Mouse (Mus musculus) C2C12 (cell line): ENCODE results near the gene Col27a1.

Experiments
- CTCF ChIP-seq: IDR thresholded peaks from one replicate; pipeline ENCODE4 v1.5.1; 2011; ENCODE audit not compliant: control insufficient read depth, insufficient read depth, insufficient read length
- FOSL1 ChIP-seq: IDR thresholded peaks from one replicate; pipeline ENCODE4 v1.8.0; 2011; ENCODE audit warnings: mild to moderate bottlenecking, low read length; ENCODE audit not compliant: poor library complexity, insufficient read depth, severe bottlenecking

DNA sequence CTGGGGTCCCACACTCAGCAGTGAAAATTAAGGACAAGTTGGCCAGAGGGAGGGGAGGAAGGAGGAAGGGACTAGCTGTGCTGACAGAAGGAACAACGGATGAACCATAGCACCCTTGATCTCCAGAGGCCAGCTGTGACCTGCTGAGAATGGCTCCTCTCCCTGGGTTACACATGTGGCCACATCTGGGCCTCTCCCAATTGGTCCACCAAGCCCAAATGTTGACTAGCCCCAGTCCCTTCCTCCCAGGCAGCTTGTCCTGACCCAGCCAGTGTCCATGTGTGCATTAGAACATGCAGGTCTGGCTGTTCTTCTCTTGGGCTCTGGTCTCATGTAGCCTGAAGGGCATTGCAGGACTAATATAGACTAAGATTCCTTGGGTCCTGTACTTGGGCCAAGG lies 62.8 kb downstream of the Col27a1 start:
- no peak for TF ChIP-seq CTCF
- TF ChIP-seq FOSL1: no peak
